Mouse (Mus musculus) limb, embryonic 14.5 days (tissue): ENCODE results near the gene Tbpl1. TPM values are rescaled to one million over a fixed set of nuclear protein-coding genes. Genes with fewer than 3 reads are reported as not detected.

Experiments
- ATAC-seq: fragments of 200-750 bp; cut with Nextera tagmentation; 2 replicates; pipeline ENCODE4 v1.8.0; 2017; ENCODE audit warnings: low read depth, moderate number of reproducible peaks, moderate TSS enrichment; ENCODE audit not compliant: low FRiP score
- DNase-seq: peaks from one replicate; pipeline ENCODE4 v3.0.0-alpha.2; 2015; ENCODE audit warnings: low spot score
- H3K27ac ChIP-seq: fragments of 300-500 bp; sonication (generic); replicated peaks from 2 replicates; pipeline ENCODE4 v1.5.1; 2014; ENCODE audit warnings: low read depth, mild to moderate bottlenecking, low read length, moderate library complexity, mixed read lengths
- H3K27me3 ChIP-seq: fragments of 300-500 bp; sonication (generic); 2 replicates; pipeline ENCODE4 v1.6.1; 2014; ENCODE audit warnings: low read length, mixed read lengths; ENCODE audit not compliant: control insufficient read depth, insufficient read depth
- H3K36me3 ChIP-seq: fragments of 300-500 bp; sonication (generic); 2 replicates; pipeline ENCODE4 v1.6.1; 2014; ENCODE audit warnings: mild to moderate bottlenecking, low read length, moderate library complexity, mixed read lengths; ENCODE audit not compliant: control insufficient read depth, insufficient read depth
- H3K4me1 ChIP-seq: fragments of 300-500 bp; sonication (generic); 2 replicates; pipeline ENCODE4 v1.6.1; 2014; ENCODE audit warnings: antibody characterized with exemption, low read length, mixed read lengths; ENCODE audit not compliant: control insufficient read depth, insufficient read depth
- H3K4me2 ChIP-seq: fragments of 300-500 bp; sonication (generic); replicated peaks from 2 replicates; pipeline ENCODE4 v1.6.1; 2014; ENCODE audit warnings: low read depth, mild to moderate bottlenecking, low read length, moderate library complexity; ENCODE audit not compliant: severe bottlenecking
- H3K4me3 ChIP-seq: fragments of 300-500 bp; sonication (generic); replicated peaks from 2 replicates; pipeline ENCODE4 v1.5.1; 2014; ENCODE audit warnings: low read length
- H3K9ac ChIP-seq: fragments of 300-500 bp; sonication (generic); 2 replicates; pipeline ENCODE4 v1.6.1; 2014; ENCODE audit warnings: mild to moderate bottlenecking, low read depth, low read length, moderate library complexity; ENCODE audit not compliant: severe bottlenecking
- H3K9me3 ChIP-seq: fragments of 300-500 bp; sonication (generic); 2 replicates; pipeline ENCODE4 v1.6.1; 2016; ENCODE audit warnings: low read length; ENCODE audit not compliant: control insufficient read depth
- POLR2A ChIP-seq: fragments of 200-500 bp; IDR thresholded peaks from 2 replicates; pipeline ENCODE4 v1.8.0; 2012; ENCODE audit warnings: inconsistent platforms, mild to moderate bottlenecking, moderate library complexity, borderline replicate concordance; ENCODE audit not compliant: insufficient read depth, insufficient read length; ENCODE audit errors: extremely low read depth
- WGBS: fragments of 180-500 bp; shearing (Covaris S2); extraction: QIAGEN DNeasy Blood & Tissue Kit; methylation state at CpG from one replicate; pipeline ENCODE4 v1.1.7; 2014; 5-methylcytosine and 5-hydroxymethylcytosine counted together
- polyA plus RNA-seq, 2 experiments: library from polyadenylated mRNA; depleted of rRNA in 1 of 2; stranded (reverse) in 1 of 2; unstranded in 1 of 2; fragments of >200 nt; fragmentation: Nextera tagmentation in 1 of 2; extraction: Ambion mirVana in 1 of 2; gene quantifications; 2 replicates each; pipeline versions ENCODE4 v1.2.1 to v1.2.3; 2012 to 2014

Gene Tbpl1
- polyA plus RNA-seq (2012; rRNA removed): 31.7 and 34.6 TPM in 2 replicates
- 53.2 and 54.8 TPM in 2 replicates for polyA plus RNA-seq (2014; fragmentation: Nextera tagmentation; extraction: Ambion mirVana)

DNA sequence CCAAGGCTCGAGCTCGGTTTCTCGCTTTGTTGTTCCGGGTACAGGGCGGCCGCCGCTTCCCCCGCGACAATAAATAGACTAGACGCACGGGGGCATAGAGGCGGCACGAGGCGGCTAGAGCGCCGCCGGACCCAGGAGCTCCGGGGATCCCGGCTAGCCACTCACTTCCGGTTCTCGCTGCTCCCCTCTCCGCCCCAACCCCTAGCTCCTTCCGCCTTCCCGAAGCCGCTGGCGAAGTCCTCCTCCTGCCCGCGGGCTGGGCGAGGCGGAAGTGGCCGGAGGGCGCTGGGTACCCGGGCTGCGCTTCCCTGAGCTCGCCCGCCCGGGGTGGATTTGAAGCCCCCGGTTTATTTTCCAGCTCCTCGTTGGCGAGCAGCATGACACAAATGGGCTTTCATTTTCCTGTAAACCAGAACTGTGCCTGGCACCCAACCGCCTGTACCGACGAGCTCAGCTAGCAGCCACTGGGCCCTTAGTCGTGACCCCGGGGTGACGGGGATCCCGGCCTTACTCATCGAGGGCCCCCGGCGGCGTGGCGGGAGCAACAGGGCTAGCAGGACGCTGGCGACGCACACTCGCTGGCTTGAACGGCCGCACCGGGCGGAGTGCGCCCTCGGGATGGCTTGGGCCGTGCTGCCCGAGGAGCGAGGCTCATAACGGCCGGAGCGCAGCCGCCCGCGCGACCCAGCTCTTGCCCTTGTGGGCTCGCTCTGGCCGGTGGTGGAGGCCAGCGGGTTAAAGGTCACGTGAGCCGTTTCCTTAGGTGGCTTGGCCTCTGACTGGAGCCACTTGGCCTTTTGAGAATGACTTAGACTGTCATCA, at the start of gene Tbpl1:
Gene Tbpl1 (minus strand): TSS at position 667 of the 822 bp plus-strand sequence.
- under 1% methylated on average over 62 of the region's 77 CpGs for WGBS
- peak; percentile 97 for DNase-seq
- Histone ChIP-seq H3K4me1 (peaks cover 15% of the 10 kb centered on the region), H3K9me3 (no peaks in the 10 kb centered on the region), H3K36me3 (no peaks in the 10 kb centered on the region), H3K9ac (peak within 1 kb of the TSS; percentile 98), H3K27me3 (no peaks in the 10 kb centered on the region), H3K4me2 (peak within 1 kb of the TSS; percentile 94), H3K4me3 (peak within 1 kb of the TSS; percentile 98), H3K27ac (peak within 1 kb of the TSS; percentile 87)
- ATAC-seq: peak; percentile 99
- peak; percentile 92; the same call in 1 of the 2 replicates for TF ChIP-seq POLR2A

DNA sequence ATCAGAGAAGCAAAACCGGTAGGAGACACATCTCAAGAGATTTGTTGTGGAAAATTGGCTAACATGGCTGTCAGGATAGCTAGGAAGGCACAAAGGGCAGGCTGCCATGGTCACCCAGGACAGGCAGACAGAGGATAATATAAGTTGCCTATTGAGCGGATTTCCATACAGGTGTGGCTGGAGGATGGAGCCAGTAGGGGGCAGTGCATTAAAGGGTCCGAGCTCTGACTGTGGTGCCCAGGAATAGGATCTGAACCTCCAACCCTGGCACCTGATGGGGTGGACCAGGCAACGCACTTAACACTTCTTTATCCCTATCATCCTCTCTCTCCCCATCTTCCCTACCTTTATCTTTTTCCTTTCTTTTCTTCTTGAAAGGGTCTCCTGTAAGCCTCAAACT, 49.7 kb upstream of the Tbpl1 start:
- Histone ChIP-seq H3K4me2 (no peak overlapping the region), H3K9ac (no peak overlapping the region), H3K4me3 (no peak overlapping the region), H3K9me3 (no peaks in the 10 kb centered on the region), H3K27me3 (no peaks in the 10 kb centered on the region), H3K36me3 (no peaks in the 10 kb centered on the region), H3K27ac (no peak overlapping the region), H3K4me1 (no peaks in the 10 kb centered on the region)
- TF ChIP-seq POLR2A: no peak
- ATAC-seq: no peak
- DNase-seq: no peak
- 27% methylated on average over 4 of the region's 4 CpGs for WGBS

DNA sequence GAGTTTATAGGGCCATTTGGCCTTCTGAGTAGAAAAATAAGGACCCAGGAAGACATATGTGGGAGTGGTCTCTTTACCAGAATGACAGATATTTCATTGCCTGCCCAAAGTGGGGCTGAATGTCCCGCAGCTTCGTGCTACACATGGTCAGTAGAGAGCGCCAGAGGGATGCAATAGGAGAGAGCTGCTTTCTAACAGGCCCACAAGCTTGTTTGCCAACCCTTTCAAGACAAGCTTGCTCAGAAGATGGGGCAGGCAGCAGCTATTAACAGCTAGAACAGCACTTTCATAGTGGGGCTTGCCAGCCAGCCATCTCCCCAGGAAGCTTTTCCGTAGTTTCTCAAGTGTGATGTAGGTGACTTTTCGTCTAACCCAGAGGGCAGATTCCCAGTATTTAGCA, 46.2 kb upstream of the Tbpl1 start:
- Histone ChIP-seq H3K4me1 (no peaks in the 10 kb centered on the region), H3K4me3 (no peak overlapping the region), H3K4me2 (no peak overlapping the region), H3K36me3 (no peaks in the 10 kb centered on the region), H3K9ac (no peak overlapping the region), H3K9me3 (no peaks in the 10 kb centered on the region), H3K27ac (no peak overlapping the region), H3K27me3 (no peaks in the 10 kb centered on the region)
- DNase-seq (peak; percentile 74), ATAC-seq (no peak)
- no peak for TF ChIP-seq POLR2A
- WGBS: 13% methylated on average over 5 of the region's 5 CpGs

DNA sequence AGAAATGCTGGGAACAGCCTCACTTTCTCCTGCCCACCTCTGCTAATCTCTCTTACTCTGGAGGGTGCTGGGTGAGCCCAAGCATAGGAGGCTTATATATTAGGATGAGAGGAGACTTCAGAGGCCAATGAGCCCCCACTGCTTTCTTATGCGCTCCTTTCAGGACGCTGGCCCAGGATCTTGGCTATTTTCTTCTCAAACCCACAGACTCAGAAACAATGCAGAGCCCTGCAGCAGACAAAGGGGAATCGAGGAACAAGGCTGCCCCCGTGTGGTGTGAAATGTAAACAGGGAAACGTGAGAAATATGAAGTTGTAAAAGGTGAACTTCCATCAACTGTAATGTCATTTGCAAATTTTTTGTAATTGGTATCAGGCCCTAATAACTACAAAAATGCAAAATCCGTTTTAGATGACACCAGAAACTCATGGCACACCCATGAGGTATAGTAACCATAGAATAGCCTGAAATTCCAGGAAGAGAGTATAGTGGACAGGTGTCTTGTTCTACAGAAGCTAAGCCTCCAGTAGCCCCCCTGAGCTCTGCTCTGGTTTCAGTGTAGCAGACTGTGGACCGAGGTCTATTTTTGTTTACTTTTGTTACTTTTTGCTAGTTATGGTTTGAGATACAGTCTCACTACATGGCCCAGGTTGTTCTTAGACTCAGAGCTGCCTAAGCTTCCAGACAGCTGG, 44.4 kb upstream of the Tbpl1 start:
- DNase-seq (peak; percentile 17), ATAC-seq (no peak; the same call in 1 of the 2 replicates)
- TF ChIP-seq POLR2A: no peak
- H3K27ac ChIP-seq: no peak overlapping the region
- H3K27me3 ChIP-seq: no peaks in the 10 kb centered on the region
- no peak overlapping the region for H3K4me3 ChIP-seq
- no peaks in the 10 kb centered on the region for H3K4me1 ChIP-seq
- 18% methylated on average over 7 of the region's 7 CpGs for WGBS
- no peaks in the 10 kb centered on the region for H3K9me3 ChIP-seq
- H3K9ac ChIP-seq: no peak overlapping the region
- H3K36me3 ChIP-seq: no peaks in the 10 kb centered on the region
- H3K4me2 ChIP-seq: no peak overlapping the region

DNA sequence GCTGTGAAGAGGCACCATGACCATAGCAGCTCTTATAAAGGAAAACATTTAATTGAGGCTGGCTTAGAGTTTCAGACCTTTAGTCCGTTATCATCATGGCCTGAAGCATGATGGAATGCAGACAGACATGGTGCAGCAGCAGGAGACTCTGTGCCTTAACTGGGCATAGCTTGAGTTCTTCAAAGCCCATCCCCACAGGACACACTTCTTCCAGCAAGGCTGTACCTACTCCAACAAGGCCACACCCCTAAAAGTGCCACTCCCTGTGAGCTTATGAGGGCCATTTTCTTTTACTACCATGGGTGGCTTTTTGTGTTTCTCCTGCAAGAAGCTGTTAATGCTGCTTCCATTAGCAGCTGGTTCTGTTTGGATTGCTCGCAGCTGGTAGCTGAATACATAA, 43.7 kb upstream of the Tbpl1 start:
- no peaks in the 10 kb centered on the region for H3K4me1 ChIP-seq
- no peak overlapping the region for H3K4me3 ChIP-seq
- WGBS: 65% methylated on average over 2 of the region's 2 CpGs
- no peak overlapping the region for H3K4me2 ChIP-seq
- no peak for DNase-seq
- no peaks in the 10 kb centered on the region for H3K9me3 ChIP-seq
- TF ChIP-seq POLR2A: no peak
- ATAC-seq: no peak
- no peaks in the 10 kb centered on the region for H3K36me3 ChIP-seq
- no peaks in the 10 kb centered on the region for H3K27me3 ChIP-seq
- no peak overlapping the region for H3K27ac ChIP-seq
- H3K9ac ChIP-seq: no peak overlapping the region
